Mouse (Mus musculus) R1 (cell line): ENCODE measurements around the gene Mvb12b.

Experiments used
- DNase-seq: peaks from one replicate; pipeline ENCODE4 v3.0.0-alpha.2; 2018; ENCODE audit warnings: low read depth, low spot score

The Mvb12b gene

DNA sequence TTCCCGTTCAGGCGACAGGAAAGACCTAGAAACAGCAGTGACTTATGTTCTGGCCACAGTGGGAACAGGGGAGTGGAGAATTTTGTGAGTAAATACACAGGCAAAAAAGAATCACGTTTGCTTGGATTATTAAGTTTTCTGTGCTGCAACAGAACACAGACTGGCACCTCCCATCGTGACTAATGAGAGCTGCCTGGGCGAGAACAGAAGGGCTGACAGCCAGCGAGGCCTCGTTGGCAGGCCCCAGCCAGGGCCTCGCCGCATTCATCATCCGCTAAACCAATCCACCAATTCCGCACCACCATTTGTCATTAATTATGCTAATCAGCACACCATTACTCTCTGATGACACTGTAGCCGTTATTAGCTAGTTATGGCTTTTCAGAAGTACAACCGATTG, 102.2 kb downstream of the Mvb12b start:
- DNase-seq, result no peak

DNA sequence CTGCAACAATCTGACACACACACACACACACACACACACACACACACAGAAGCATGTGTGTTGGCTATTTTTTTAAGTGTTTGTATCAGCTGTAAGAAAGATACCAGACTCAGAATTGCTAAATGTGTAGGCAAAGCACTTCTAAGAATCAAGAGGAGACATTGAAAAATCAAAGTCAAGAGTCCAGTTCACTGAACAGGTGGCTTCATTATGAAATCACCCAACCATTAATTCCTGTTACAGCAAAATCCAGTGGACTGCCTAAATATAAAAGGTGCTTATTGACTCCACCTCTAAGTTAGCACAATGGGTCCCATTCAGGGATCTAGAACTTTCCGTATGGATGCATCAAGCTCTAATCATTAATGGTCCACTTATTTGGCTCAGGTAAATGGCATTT, 103.0 kb downstream of the Mvb12b start:
- DNase-seq, result no peak

DNA sequence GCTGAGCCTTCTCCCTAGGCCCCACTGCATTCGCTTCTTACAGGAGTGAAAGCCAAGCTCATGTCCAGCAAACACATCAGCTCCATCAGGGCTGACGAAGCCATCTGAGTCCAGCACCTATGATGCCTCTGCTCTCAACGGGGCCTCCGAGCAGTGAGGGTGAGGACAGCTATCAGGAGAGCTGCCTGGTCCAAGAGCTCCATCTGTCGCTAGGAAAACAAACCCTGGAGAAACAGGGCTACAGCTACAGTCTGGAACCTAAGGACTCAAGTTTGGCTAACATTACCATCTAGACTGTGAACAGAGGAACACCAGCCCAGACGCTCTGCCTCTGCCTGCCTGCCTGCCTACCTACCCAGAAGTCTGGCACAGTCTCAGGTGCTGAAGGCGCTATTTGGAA, 104.3 kb downstream of the Mvb12b start:
- DNase-seq, result no peak

DNA sequence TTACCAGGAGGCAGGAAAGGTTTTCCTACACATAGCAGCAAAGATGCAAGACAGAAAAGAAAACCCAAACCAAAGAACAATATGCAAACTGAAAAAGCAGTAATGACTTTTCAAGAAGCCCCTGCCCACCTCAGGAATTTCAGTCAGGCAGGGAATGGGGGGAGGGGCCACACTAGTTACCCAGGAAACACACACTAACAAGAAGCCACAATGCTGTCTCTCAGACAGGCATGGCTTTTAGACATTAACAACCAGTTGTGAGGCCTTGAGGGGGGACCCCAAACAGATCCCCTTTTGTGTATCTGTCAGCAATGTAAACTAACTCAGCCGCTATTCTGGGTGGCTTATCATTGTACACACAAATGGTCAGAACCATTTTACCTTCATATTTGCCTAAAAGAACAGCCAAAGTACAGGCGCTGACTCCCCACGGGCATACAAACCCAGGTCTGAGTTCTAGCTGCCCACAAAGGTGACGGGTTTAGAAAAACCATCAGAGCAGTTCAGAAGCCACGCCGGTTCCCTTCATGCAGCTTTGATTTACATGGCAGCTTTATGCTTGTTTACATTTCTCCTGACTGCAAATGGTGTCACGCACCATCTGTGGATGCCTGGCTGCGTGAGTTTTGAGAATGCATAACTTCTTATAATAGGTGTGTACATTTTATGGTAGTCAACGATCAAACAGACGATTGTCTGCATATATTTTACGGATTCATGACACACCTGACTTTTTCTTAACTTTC, 105.9 kb downstream of the Mvb12b start:
- DNase-seq, result peak; percentile 73

DNA sequence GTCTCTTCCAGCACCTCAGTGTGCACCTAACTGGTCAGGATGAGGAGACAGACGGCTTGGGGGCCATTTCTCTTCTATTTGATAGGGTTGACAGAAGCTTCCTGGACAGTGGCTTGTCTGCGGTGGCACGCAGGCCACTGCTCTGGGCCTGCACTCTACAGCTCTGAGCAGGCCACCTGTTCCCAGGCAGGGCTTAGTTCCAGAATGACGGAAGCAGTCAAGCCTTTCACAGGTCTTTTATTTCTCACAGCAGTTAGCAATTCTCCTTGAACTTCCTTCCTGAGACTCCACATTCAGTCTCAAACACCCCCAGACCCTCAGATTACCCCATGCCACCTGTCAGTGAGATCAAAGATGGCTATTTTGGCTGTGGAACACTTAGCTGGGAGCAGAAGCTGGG, 109.3 kb downstream of the Mvb12b start:
- DNase-seq, result no peak

DNA sequence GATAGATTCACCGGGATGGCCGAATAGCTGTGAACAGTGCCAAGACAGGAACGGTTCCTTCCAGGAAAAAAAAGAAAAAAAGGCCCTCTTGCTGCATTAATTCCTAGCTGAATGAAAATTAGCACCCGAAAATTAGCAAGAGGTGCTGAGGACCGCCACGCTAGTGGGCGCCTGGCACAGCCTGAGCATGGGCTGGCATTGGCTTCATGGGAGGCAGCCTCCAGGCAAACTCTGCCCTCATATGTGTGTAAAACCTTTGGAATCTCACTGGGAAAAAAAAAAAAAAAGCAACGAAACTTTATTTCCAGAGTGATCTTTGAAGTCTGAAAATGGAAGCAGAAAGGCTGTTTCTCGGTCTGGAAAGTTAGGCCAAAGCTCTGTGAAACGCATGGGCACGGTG, 110.7 kb downstream of the Mvb12b start:
- no peak for DNase-seq

DNA sequence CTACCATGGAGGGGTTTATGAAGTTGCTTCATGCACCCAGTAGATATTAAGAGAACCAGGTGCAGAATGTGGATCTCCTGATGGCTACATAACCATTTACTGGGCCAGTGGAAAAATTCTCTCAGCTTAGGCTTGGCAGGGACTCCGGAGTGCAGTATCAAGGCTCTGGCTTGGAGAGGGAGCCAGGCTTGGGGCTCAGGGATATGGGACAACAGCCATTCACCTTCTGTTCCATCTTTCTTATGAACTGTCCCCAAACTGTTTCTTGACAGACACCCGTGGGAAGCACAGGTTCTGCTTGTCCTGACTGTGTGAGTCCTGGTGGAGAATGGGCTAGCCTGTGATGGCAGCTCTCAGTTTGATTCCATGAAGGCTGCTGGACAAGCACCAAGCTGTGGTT, 112.9 kb downstream of the Mvb12b start:
- DNase-seq, result no peak

DNA sequence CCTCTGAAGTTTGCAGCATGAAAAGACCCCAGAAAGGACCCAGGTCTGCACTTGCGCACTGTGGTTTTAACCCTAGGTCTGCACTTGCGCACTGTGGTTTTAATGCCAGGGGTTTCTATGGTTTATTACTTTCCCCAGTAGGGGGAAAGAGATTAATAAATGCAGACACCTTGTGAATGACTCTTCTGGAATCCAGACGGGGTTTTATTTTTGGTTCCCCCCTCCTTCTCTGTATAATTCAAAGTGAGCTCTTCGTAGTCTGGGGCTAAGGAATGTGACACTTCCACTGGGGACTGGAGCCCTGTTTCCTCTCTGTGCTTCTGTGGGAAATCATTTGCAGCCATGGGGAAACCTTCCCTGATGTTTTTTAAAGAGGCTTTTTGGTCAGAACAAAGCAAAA, 113.6 kb downstream of the Mvb12b start:
- no peak for DNase-seq

DNA sequence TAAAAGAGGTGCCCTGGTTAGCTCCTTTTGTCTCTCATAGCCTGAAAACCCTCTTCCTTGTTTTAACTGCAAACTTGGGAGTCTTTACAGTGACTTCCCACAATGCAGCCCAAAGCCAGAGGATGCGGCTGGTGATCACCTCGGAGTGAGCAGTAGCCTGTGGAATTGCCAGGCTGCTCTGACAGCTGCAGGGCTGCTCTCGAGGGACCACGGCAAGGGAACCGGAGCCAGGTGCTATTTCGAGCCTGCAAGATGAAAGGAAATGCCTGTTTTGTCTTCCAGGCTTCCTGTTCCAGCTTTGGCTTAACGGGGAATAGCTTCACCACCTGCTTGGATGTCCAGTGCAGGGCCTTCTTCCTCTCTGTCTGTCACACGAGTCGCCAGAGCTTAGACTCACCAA, 115.3 kb downstream of the Mvb12b start:
- no peak for DNase-seq

DNA sequence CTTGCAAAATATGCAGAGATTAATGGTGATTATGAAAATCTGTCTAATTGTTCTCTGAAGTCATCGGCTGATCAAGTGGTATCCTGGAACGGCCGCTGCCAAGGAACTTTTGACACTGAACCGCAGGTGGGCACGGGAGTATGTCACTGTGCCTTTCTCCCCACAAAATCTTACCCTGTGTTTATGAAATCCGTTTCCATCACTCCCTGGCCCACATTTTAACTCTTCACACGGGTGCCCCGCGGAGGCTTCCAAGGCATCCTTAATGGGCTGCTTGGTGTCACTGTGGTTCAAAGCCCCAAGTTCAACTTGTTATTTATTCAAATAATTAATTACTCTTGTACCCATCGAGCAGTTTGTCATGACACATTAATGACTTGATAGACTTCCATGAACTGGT, 116.4 kb downstream of the Mvb12b start:
- no peak for DNase-seq

DNA sequence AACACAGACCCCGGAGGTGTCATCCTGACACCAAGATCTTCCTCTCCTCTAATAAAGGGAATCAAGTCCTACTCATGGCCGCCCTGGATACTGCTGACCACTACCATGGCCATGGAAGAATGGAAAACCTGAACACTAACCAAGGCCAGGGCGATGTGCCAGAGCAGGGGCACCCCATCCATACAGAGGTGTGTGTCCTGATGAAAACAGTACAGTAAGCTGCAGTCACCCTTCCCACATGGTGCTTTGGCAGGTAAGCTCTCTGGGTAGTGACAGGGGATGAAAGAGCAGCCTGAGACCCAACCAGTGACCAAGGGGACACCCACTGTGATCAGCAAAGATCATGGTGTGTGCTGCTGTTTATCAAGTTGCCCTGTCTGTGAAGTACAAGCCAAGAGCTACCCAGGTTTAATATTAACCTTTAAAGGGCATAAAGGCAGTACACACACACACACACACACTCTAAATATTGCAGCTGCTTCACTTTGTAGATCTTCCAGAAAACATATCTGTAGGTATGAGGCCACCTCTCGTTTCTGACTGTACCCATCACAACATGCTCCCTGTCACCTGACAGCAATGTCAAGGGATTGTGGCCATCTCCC, 117.1 kb downstream of the Mvb12b start:
- no peak for DNase-seq

DNA sequence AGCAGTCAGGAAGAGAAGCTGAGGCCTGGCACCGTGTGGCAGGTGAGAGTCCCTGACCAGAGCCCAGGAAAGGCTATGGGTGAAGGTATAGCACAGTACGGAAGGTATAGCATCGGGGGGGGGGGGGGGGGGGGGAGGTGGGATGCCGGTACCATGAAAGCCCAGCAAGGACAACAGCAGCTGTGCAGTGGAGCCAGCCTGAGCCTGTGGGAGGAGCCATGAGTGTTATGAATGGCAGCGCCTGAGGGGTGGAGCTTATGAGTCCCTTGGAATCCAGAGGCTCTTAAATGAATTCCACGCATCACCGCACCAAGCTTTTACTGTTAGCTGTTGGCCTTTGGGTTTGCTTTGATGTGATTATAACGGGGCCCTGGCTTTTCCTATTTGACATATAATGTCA, 123.3 kb downstream of the Mvb12b start:
- DNase-seq, result peak; percentile 66

DNA sequence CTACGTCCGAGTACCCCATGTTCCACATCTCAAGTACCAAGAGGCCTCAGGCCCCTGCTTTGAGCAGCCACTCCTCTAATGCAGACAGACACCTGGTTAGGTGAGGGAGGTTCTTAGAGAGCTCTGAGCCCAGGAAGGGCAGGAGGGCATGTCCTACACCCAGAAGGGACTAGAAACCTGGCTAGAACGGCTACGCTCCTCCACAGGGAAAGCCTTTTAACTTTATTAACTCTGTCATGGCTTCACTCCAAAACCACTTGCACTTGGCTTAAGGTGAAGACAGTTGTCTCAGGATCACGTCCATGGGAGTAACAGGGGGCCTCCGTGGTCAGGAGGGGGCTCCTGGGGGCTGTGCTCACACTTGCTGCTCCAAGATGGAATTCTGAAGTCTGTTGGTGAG, 125.5 kb downstream of the Mvb12b start:
- no peak for DNase-seq

DNA sequence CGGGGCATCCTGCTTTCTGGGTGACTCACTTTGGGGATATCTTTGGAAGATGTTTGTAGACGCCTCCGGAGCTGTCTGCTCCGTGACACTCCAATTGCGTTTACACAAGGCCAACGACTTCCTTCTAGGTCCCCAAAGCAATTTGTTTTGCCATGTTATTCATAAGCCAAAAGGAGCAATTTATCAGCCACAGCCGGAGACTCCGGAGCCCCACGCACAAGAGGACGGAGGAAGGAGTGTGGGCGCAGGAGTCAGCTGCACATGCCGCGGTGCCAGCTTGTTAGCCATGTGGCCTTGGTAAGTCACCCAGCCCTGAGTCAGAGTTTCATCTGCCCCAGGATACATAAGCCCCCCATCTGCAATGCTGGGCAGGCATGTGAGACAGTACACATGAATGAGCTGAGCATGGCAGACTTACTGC, 127.2 kb downstream of the Mvb12b start:
- no peak for DNase-seq

DNA sequence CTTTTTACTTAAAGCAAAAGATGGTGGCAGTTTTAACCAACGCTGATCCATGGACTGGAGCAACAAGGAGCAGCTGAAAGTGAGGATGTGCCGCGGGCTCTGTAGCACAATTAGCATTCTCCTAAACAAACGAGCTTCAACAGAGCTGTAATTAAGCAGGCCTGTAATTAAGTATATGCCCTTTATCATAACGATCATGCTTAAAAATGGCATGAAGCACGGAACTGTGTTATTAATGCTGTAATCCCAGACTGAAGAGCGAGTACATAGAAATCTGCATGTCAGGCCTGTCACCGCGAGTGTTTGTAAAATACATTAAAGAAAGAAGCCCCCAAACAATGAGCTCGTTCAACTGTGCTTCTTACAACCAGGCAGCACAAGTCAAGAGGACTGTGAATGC, 128.3 kb downstream of the Mvb12b start:
- DNase-seq, result no peak

DNA sequence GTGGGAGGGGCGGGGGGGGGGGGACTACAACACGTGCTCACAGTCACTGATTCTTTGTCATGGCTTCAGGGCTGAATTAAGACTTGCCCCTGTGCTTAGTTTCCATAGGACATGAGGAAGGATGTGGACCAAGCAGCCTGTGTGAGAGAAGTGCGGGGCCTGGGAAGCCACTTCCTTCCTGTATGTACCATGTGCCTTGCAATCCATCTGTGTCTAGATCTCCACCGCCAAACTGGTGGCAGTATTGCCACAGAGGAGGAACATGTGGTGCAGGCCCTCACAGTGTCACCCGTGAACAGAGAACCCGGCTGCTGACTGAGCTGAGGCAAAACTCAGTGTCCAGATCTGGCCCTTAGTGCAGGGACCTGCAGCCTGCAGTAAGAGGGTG, 132.1 kb downstream of the Mvb12b start:
- no peak for DNase-seq

DNA sequence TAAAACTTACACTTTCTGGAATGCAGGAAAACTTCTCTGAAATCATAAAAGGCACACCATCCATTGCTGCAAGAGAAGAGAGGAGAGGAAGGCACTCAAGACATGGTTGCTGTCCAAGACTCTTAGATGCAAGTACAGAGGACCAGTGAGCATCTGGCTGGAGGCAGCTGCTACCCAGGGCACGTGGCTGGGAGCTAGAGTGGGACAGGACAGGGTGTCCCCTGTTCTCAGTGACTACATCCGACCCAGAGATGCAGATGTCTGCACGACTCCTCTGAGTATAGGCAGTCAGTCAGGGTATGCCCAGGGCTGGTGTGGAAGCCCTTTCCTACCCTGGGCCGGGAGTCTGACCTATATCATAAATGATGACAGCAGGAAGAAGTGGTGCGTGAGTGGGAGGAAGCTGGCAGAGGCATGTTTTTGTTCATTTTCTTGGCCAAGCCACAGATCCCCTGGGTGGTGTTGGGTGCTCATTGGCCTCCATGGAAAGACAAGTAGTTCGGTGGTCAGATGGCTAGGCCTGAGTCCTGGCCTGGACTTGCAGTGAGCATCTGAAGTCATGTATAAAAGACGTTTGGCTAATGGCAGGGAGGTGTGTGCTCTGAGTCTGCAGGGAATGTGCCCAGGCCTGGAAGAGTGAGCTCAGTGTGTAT, 132.6 kb downstream of the Mvb12b start:
- no peak for DNase-seq

DNA sequence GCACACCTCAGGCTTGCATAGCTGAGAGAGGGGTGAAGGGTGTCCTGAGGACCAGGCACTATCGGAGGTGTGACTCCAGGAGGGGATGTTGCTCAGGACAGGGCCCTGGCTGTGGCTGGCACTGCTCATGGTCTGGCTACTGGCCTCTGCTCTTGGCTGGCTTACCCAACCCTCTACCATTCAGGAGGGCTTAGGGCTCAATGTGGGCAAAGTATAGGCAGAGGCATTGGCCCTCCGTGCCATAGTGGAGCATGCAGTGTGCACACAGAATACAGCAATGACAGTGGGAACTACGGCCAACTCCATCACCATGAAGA, 133.5 kb downstream of the Mvb12b start:
- no peak for DNase-seq

DNA sequence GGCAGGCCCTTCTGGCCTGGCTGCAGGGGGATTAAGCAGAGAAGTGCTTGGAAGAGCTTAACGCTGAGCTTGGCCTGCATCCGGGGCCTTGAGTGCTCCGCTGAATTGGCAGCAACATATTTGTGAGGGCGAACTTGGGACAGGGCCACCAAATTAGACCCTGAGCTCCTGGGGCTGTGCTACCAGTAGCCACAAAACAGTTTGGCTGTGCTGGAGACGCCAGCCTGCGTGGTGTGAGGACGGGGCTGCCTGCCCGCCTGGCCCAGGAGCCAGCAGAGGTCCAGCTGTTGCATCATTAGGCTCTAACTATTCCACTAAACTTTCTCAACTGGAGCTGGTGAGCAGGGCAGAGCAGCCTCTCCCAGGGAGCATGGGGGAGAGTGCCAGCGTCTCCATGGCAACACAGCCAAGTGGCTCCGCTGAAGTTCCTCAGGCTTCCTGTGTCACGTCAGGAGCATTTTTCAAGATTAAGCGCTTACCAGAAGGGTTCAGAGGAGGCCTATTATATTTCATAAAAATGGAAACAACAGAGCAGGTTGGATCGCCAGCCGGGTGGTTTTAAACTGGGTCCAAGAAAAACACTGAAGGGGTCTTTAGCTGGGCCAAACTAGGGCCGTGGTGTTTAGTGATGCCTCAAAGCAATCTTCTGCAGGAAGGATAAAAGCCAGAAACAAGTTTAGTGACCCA, 134.0 kb downstream of the Mvb12b start:
- peak; percentile 60 for DNase-seq

DNA sequence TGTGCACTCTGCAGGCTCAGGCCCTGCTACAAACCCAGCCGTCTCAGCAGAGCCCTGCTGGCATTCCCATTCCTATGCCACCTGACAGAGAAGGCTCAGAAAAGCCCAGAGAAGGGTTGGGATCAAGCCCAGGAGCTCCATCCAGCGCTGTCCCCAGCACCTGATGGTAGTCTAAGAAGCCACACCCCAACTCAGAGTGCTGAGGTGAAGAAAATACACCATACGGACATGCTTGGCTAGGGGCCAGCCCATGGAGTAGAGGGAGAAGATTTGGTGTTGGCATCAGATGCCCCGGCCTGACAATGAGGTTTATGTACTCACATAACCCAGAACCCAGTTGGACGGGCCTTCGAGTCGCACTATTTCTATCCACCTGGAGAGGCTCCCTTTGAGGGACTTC, 137.1 kb downstream of the Mvb12b start:
- no peak for DNase-seq

DNA sequence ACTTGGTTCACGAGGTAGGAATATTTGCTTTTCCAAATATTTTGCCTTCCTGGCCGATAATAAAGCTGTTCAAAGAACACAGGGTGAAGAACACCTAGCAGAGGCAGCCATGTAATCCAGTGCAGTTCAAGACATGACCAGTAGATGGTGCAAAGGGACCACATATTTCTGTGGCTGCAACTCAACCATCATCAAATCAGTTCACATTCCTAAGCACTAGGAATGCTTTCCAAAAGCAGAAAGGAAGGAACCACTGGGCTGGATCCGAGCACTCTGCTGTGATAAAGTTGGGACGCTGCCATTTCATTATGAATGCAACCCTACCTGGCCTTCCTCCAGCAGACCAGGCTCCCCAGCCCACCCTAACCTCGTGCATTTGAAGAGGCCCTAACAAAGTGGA, 141.3 kb downstream of the Mvb12b start:
- peak; percentile 85 for DNase-seq

DNA sequence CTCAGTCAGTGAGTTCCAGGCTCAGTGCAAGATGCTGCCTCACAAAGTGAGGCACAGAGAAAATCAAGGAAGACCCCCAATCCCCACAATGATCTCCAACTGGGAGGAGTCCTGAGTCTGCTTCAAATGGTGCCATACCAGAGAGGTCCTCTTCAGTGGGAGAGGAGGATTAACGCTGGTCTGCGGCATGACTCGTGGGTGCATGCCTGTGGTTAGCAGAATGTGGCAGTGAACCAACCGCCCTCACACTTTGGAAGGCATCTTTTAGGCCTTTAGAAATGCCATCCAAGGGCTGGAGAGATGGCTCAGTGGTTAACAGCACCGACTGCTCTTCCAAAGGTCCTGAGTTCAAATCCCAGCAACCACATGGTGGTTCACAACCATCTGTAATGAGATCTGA, 142.0 kb downstream of the Mvb12b start:
- DNase-seq, result no peak

DNA sequence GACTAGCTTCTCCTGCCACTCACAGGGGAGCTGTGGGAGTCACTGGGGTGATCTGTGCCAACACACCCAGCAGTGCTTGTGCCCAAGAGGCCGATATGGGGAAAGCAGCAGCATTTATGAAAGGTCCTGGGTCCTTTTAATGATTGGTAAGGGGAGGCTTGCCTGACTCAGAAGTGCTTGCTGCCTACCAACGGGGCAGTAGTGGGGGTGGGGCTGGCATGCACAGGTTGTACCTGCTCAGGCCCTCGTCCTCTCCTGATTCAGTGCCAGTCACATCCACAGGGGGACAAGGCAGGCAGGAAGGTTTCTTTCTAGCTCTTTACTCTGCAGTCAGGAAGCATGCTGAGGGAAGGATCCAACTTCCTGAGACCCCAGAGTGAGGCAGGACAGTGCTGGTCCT, 150.6 kb downstream of the Mvb12b start:
- no peak for DNase-seq
